Mouse (Mus musculus) adrenal gland (tissue): Measurements from ENCODE around the gene Hyal1.
"Not testable (repeated sequence)": the region's sequence is repeated elsewhere in the genome, so short reads cannot be mapped to it uniquely, and the experiment has no call there.

Experiments
- intact Hi-C: fragments of 180-260 bp; cut with DNase I; formaldehyde crosslinking; loops from one replicate; pipeline ENCODE4 v1.15.1; 2025

Hyal1 gene

DNA sequence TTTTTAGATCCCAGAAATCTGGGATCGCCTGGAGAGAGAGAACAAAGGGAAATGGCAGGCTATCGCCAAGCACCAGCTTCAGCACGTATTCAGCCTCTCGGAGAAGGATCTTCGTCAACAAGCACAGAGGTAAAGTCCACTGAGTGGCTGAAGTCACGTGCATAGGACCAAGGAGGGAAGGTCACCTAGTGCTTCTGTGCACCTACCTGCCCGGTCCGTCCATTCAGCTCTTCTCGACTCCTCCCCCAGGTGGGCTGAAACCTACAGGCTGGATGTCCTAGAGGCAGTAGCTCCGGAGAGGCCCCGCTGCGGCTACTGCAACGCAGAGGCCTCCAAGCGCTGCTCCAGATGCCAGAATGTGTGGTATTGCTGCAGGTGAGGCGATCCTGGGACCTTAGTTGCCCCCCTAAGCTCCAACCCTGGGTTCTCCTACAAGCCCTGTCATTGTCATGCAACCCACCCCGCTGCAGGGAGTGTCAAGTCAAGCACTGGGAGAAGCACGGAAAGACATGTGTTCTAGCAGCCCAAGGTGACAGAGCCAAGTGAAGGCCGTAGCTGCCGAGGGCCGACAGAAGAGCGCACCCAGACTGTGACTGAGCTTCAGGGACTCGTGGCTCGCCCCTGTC lies 26.1 kb upstream of the Hyal1 start:
- intact Hi-C loops, result no loop called here

DNA sequence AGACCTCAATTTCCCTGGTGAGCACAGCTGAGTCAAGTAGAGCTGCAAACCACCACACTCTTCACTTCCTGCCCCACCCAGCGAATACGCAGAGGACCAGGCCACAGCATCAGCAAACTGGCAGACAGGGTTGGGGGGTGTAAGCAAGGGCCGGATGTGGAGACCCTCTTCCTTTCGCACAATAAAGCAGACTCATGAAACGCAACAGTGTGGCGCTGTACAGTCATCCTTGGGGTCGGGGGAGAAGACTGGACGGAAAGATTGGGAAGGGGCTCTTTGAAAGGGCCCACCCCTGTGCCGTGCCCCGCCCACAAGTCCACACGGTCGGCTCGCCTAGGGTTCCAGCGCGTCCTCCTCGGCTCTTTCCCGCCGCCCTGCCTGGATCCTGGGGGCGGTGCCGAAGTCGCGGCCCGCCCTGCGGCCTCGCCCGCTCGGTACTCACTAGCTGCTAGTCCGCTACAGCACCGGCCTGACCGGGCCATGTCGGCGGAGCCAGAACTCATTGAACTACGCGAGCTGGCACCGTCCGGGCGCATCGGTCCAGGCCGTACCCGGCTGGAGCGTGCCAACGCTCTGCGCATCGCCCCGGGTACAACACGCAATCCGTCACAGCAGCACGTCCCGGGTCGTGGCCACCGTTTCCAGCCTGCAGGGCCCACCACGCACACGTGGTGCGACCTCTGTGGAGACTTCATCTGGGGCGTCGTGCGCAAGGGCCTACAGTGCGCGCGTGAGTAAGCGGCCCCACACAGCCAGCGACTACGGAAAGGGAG lies 25.4 kb upstream of the Hyal1 start, which contains the start of gene Rassf1:
Gene Rassf1 (plus strand): TSS at position 439 of the 773 bp plus-strand sequence.
- intact Hi-C loops, result no loop called here

- intact Hi-C loops, result no loop called here
Measured at GRCm38 (mm10) chr9:107551890-107552355, 24.8 kb upstream of the Hyal1 start.

- intact Hi-C loops, result no loop called here
Measured at GRCm38 (mm10) chr9:107552690-107553393, 23.9 kb upstream of the Hyal1 start.

GRCm38 (mm10) chr9:107553541-107554318 lies 23.0 kb upstream of the Hyal1 start:
- intact Hi-C loops, result no loop called here

GRCm38 (mm10) chr9:107554319-107554825 lies 22.4 kb upstream of the Hyal1 start:
- intact Hi-C loops, result no loop called here

GRCm38 (mm10) chr9:107555031-107555457 lies 21.7 kb upstream of the Hyal1 start:
- intact Hi-C loops, result no loop called here

DNA sequence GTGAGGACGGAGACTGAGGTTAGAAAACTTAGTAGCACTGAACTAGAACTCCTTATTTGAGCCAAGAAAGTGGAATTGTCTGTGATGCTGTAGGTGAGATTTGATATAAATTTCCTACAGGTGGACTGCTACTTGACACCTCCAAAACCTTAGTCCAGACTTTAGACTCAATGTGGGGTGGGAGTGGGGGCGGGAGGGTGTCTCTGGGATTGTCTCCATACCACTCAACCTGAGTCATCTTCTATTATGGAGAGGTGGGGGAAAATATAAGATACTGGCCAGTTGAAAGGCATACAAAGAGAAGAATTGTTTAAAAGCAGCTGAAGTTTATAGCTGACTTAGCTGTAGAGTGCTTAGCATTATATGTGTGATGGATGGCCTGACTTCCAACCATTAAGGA lies 21.0 kb upstream of the Hyal1 start:
- intact Hi-C loops, result no loop called here

GRCm38 (mm10) chr9:107556346-107556745 lies 20.4 kb upstream of the Hyal1 start:
- intact Hi-C loops, result no loop called here

DNA sequence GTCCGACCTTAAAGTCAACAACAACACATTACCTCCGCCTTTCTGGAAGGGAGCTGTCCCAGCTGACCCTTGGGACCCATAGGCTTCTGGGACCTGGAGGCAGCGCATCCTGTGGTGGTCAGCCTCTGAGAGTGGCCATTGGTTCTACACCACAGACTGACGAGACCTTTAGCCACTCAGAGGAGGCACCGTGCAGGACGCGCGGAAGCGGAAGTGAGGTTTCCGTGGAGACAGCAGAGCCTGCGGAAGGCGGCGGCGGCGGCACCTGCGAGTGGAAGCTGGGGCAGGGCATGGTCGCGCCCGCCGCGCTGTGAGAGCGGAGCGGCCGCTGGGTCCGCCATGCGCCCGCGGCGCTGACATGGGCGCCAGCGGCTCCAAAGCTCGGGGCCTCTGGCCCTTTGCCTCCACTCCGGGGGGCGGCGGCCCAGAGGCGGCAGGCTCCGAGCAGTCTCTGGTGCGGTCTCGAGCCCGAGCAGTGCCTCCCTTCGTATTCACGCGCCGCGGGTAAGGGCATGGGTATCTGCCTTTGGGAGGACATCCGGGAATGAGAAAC lies 13.6 kb upstream of the Hyal1 start, which contains the start of gene Tusc2:
Gene Tusc2 (plus strand): TSS at position 227 of the 553 bp plus-strand sequence.
- intact Hi-C loops, result no loop called here

- intact Hi-C loops, result not testable (repeated sequence)
Measured at GRCm38 (mm10) chr9:107565556-107565955, 11.2 kb upstream of the Hyal1 start.

- intact Hi-C loops, result no loop called here
Measured at GRCm38 (mm10) chr9:107566041-107566709, 10.6 kb upstream of the Hyal1 start.

GRCm38 (mm10) chr9:107566855-107567254 lies 9.9 kb upstream of the Hyal1 start:
- intact Hi-C loops, result no loop called here

- intact Hi-C loops, result no loop called here
Measured at GRCm38 (mm10) chr9:107567702-107568319, 8.9 kb upstream of the Hyal1 start, which contains the start of gene Hyal2. Gene Hyal2 (plus strand): TSS chr9:107567945.

DNA sequence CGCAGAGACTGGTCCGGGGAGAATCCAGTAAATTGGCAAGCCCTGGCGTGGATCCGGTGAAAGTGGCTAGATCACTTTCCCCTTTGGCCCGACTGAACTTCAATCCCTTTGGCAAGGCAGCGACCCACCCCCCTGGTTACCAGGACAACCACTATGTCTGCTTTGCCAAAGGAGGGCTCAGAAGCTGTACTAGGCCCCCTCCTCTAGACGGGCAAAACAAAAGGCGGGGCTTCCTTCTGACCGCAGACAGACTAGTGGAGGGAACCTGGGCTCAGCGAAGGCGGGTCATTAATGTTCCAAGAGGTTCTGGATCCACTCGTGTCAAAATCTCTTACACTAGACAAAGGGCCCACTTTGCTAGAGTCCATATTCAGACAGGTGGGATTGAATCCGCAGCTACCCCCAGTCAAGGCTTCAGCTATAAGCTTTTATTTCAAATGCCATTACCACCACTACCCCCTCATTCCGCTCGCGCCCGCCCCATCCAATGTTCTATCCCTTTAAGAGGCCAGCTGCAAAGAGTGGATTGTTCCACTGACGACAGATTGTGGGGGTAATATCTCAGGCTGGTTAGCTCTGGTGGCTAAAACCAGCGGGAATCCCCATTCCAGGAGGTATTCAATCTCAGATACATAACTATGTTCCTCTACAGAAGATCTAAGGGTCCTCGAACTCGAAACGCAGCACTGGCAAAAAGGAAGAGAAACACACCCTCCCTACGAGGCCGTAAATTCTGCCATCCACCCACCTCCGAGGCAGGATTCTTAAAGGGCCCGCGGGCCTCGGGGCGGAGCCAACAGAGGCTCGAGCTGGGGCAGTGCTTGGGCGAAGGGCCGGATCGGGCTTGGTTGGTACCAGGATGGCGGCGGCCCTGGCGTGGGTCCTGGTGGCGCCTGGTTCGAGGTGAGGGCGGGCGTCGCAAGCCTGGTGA lies 8.1 kb upstream of the Hyal1 start:
- intact Hi-C loops, result no loop called here

DNA sequence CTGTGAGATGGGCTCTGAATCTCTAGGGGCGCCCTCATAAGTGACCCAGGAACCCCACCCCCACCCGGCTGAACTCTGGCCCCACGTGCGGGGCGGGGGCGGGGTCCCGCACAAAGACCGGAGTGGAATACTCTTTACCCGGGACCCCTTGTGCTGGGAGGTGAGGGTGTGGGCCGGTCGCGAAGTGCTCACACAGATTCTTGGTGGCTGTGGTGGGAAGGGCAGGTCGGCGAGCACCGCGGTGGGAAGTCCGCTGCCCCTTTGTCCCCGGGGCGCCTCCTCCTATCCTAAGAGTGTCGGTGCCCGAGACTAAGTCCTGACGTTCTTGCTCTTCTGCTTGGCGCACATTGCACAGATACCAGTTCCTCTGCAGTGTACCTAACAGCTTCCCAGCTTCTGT lies 7.5 kb upstream of the Hyal1 start:
- intact Hi-C loops, result no loop called here

DNA sequence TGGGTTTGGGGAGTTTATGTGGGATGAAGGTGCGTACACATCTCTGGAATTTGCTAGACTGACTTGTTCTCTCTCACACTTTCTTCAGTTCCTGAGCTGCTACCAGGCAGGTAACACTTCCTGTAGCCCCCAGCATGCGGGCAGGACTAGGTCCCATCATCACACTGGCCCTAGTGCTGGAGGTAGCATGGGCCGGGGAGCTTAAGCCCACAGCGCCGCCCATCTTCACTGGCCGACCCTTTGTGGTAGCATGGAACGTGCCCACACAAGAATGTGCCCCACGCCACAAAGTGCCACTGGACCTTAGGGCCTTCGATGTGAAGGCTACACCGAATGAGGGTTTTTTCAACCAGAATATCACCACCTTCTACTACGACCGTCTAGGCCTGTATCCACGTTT lies 6.7 kb upstream of the Hyal1 start:
- intact Hi-C loops, result no loop called here

DNA sequence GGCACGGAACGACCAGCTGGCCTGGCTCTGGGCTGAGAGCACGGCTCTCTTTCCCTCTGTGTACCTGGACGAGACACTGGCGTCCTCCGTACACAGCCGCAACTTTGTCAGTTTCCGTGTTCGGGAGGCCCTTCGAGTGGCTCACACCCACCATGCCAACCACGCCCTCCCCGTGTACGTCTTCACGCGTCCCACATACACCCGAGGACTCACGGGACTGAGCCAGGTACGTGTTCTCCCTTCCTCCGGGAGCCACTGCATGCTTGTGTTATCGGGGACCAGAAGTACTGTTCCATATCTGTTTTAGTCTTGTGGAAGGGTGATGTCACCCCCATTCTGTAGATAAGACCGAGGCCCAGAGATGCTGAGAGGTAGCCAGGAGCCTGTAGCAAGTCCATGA lies 5.9 kb upstream of the Hyal1 start:
- intact Hi-C loops, result no loop called here
